Mouse (Mus musculus) thymus, postnatal 25 days (tissue): Measurements from ENCODE around the gene Kank1.
A peak's percentile ranks its signal among the peaks of the same experiment; 100 is the strongest.

Source experiments
- DNase-seq: peaks from one replicate; pipeline ENCODE4 v3.0.0; 2022

Gene Kank1

GRCm38 (mm10) chr19:25372794-25373193 is 136.0 kb downstream of the Kank1 start:
- no peak for DNase-seq

DNA sequence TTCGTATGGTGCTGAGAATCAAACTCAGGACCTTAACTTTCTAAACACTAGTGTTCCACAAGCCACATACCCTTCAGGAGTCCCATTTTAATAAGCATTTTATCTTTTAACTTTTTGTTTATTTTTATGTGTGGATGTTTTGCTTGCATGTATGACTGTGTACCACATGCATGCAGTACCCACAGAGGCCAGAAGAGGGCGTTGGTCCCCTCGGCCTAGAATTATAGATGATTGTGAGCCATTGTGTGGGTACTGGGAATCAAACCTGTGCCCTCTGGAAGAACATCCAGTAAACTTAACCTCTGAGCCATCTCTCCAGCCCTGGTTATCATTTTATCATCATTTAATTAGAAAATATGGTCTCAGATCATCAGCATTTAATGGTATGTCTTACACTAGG is 136.8 kb downstream of the Kank1 start:
- no peak for DNase-seq

DNA sequence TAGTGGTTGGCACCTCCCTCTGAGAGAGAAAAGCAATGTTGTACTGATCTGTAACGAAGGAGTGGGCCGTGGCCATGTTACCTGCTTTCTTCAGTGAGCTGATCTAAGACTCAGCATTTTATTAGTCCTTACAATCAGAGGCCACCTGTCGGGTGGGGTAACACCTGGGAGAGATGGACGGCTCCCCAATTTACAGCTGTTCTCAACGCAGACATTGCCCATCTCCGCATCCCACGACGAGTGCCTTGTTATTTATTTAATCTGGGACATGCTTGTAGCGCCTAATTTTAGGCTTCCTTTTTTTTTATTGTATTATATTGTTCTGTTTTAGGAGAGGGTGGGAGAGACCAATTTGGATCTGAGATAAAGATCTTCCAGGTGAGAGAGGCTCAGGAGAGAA is 137.4 kb downstream of the Kank1 start:
- no peak for DNase-seq

DNA sequence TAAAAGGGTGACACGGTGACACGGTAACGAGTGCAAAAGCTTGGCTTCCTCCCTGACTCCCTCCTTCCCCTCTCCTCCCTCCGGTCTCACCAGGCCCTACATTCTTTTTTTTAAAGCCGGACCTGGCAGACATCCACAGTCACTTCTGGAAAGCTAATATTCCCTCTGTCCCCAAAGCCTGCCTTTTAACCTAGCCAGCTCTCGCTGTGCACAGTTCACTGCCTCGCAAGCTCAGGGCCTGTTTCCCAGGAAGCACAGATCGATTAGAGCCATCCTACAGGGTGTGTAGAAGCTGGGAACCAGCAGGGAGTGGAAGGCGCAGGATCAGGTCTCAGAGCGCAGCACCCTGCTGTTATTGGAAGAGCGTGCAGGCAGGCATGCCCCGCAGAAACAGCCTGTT is 138.2 kb downstream of the Kank1 start:
- DNase-seq: no peak

GRCm38 (mm10) chr19:25376871-25377270 is 140.1 kb downstream of the Kank1 start:
- DNase-seq: no peak

DNA sequence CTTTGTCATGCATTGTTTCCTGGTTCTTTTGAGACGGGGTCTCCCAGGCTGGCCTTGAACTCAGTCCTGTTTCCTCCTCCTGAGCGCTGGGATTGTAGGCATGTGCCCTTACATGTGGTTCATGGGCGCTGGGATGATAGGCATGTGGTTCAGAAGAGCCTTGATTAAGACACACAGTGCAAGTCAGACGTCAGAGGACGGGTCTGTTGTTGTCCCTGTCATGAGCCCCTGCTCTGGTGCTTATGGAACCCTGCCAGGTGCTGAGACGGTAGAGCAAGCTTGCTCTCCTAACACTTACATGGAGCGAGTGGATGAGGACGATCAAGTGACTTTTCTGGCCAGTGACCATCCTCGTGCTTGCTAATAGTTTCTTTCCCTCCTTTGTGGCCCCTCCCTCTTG is 143.9 kb downstream of the Kank1 start:
- DNase-seq: no peak

DNA sequence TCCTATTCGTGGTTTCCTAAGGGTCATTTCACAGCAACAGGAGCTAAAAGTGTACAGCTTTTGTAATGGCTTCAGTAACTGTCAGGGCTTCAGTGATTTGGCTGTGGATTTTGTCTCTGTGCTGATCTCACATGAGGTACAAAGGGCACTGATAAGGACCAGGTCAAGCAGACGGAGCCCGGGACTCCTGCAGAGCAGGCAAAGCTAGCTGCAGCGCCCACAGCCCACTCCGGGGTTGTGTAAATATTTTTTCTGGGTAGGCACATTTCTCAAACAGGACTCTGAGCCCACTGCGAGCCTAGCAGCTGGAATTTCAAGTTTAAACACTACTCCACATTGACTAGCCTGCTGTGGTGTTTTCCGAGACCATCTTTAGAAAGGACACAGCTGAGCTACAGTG is 145.2 kb downstream of the Kank1 start:
- DNase-seq: no peak

DNA sequence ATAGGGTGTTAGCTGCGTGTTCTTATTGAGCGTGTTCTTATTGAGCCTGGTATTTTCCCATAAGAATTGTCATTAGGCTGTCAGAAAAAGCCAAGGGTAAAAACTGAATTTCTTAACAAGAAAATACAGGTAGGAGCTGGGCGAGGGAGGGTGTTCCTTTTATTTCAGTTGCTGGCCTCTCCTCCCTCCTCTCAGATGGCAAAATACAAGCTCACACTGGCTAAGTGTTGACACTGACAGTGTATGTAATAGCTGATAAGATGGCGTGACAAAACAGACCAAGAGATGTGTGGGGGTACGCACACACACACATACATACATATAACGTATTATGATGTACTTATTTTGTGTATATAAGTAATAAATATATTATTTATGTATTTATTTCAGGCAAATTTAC is 145.7 kb downstream of the Kank1 start:
- no peak for DNase-seq

- DNase-seq: no peak
Measured at GRCm38 (mm10) chr19:25383386-25384146, 146.8 kb downstream of the Kank1 start.

- DNase-seq: no peak
Measured at GRCm38 (mm10) chr19:25385981-25386380, 149.2 kb downstream of the Kank1 start.

- DNase-seq: no peak
Measured at GRCm38 (mm10) chr19:25386679-25387470, 150.1 kb downstream of the Kank1 start.

DNA sequence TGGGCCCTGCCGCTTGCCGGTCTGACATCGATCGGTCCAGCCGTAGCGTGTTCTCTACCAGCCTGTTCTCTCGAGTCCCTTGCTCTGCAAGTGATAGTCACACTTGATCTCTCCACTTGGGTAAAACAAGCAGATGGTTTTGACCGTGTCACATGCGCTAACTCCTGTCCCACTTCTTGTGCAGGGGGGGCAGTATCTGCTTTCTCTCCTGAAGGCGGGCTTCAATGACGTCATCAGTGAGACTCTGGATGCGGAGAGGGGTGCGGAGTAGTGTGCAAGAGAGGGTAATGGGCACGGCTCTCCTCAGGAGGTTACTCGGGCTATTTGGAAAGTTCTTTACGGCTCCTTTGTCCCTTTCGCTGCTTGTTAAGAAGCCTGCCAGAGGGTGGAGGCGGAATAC is 151.1 kb downstream of the Kank1 start:
- no peak for DNase-seq

DNA sequence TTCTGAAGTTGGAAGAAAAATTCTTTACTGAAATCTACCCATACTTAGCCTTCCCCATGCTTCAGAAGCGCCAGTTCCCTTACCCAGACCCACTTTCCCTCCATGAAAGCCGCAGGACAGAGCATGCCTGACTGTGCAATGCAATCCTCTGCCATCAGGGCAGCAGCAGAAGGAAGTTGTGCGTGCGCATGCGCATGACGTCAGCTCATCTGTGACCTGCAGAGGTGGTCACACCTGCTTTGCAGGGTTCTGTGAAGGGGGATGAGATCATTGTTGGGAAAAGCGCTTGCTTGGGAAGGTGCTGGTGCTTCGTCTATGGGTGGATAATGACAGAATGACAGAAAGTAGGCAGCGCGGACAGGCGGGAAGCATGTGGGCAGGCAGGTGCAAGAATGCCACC is 155.4 kb downstream of the Kank1 start:
- no peak for DNase-seq

DNA sequence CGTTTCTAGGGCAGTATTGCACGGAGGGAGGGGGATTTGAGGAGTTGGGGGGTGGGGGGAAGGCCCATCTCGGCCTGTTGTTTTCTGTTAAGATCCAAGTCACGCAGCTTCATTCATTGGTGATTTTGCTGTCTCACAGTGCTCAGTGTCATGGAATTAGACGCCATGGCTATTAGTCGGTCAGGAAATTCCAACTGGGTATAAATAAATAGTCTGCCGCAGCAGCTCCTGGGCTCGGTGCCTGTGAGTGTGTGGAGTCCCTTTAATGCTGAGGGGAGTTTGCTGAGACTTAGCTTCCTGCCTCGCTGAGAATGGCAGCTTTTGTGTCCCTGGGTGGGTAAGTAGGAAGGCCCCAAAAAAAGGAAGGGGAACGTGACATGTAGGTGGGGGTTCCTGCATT is 158.3 kb downstream of the Kank1 start:
- DNase-seq: no peak

DNA sequence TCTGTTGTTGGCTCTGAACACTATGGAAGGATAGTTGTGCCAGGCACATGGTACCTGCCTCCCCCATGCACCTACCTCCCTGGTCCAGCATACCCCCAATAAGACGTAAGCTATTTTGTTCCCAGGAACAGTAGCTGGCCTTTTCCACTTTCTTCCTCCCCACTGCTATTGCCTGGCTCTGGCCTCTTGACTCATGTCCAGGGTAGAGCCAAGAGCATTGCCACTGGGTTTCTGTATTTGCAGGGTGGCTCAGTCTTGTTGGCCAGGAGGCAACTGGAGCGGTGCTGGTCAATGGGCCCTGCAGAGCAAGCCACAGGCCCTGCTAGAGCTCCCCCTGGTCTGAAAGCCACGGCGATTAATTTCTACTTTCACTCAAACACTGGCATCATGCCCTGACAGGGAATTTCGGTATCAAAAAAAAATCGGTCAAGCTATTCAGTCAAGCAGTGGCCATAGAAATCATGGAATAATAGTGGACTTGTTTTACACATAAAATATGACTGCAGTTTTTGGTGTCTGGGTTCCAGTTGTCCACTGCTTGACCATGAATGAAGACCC is 160.0 kb downstream of the Kank1 start:
- no peak for DNase-seq

DNA sequence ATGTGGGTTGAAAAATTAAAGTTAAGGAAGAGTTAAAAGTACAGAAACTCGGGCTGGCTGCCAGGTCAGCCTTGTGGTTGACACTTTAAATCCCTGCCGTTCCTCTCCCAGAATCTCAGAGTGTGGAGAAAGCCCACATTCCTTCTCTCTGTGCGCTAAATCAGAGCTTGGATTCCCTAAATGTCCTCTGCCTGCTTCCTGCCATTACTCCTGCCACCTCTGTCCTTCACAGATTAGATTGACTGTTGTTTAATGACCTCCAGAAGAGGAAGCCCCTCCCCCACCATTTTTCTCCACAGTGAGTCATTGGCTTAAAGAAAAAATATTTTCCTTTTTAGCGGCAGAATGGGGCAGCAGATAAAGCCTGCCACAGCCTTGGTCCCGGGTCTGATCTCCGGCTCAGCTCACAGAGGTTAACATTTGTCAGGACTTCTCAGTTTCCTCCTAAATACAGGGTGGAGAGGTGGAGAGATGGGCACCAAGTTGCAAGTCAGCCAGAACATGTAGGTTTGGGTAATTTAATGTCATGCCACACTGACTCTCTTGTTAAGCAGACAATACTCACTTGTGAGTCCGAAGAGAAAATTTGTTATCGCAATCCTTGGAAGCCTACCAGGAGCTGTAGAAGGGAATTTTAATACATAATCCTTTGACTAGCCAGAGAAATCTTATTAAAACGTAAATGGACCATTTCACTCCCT is 162.9 kb downstream of the Kank1 start:
- DNase-seq: no peak

- DNase-seq: no peak
Measured at GRCm38 (mm10) chr19:25400212-25400913, 163.6 kb downstream of the Kank1 start.

DNA sequence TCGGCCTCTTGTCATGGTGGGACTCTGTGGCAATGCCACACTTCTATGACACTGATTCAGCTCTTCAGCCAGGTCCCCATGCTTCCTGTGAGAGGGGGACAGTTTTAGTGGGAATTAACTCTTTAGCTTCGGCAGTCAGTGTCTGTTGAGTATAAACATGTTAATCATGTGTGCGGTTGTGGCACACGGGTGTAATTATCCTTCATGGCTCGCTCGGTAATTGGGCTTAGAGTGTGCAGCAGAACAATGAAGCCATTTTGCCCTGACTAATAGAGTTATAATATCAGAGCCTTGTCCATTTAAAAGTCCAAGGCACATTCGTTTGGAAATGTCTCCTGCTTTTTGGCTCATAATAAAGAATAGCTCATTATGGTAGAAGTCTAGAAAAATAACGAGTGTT is 164.7 kb downstream of the Kank1 start:
- no peak for DNase-seq

DNA sequence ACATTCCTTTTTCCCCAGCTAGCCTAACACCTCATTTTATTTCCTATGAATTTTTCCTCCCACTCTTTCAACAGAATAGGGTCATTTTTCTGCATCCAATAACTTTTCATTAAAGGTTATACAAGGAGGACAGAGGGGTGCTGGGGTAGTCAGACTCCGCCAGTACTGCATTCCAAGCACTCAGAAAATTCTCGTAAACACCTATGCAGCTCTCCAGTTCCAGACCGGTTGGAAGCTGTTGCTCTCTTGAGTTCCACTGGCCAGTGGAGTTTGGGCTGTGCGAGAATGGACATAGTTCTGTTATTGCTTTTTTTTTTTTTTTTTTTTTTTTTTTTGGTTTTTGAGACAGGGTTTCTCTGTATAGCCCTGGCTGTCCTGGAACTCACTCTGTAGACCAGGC is 167.4 kb downstream of the Kank1 start:
- no peak for DNase-seq

GRCm38 (mm10) chr19:25405987-25406386 is 169.2 kb downstream of the Kank1 start:
- no peak for DNase-seq

GRCm38 (mm10) chr19:25406481-25407184 is 169.9 kb downstream of the Kank1 start:
- peak; percentile 43 for DNase-seq

- DNase-seq: no peak
Measured at GRCm38 (mm10) chr19:25407185-25407886, 170.6 kb downstream of the Kank1 start.
